Mouse (Mus musculus) embryonic facial prominence, embryonic 13.5 days (tissue): ENCODE results near the gene Dusp19. TPM values are rescaled to one million over a fixed set of nuclear protein-coding genes. Genes with fewer than 3 reads are reported as not detected.

Experiments used
- ATAC-seq: fragments of 200-750 bp; cut with Nextera tagmentation; 2 replicates; pipeline ENCODE4 v1.8.0; 2017; ENCODE audit warnings: low read depth; ENCODE audit not compliant: insufficient number of reproducible peaks, insufficient read depth, low FRiP score, low TSS enrichment
- H3K27ac ChIP-seq: fragments of 300-500 bp; sonication (generic); 2 replicates; pipeline ENCODE4 v1.5.1; 2015; ENCODE audit warnings: moderate library complexity, mild to moderate bottlenecking, inconsistent platforms
- H3K27me3 ChIP-seq: fragments of 300-500 bp; sonication (generic); 2 replicates; pipeline ENCODE4 v1.6.1; 2015; ENCODE audit warnings: mild to moderate bottlenecking, inconsistent platforms
- H3K36me3 ChIP-seq: fragments of 300-500 bp; sonication (generic); 2 replicates; pipeline ENCODE4 v1.6.1; 2015; ENCODE audit warnings: mild to moderate bottlenecking, inconsistent platforms
- H3K4me1 ChIP-seq: fragments of 300-500 bp; sonication (generic); 2 replicates; pipeline ENCODE4 v1.6.1; 2015; ENCODE audit warnings: inconsistent platforms
- H3K4me2 ChIP-seq: fragments of 300-500 bp; sonication (generic); 2 replicates; pipeline ENCODE4 v1.6.1; 2015; ENCODE audit warnings: moderate library complexity, mild to moderate bottlenecking, inconsistent platforms
- H3K4me3 ChIP-seq: fragments of 300-500 bp; sonication (generic); 2 replicates; pipeline ENCODE4 v1.5.1; 2015; ENCODE audit warnings: mild to moderate bottlenecking, inconsistent platforms
- H3K9ac ChIP-seq: fragments of 300-500 bp; sonication (generic); 2 replicates; pipeline ENCODE4 v1.6.1; 2015; ENCODE audit warnings: mild to moderate bottlenecking, inconsistent platforms
- H3K9me3 ChIP-seq: fragments of 300-500 bp; sonication (generic); 2 replicates; pipeline ENCODE4 v1.6.1; 2016; ENCODE audit warnings: inconsistent platforms
- WGBS: fragments of 180-500 bp; shearing (Covaris S2); methylation state at CpG from one replicate; pipeline ENCODE4 v1.1.7; 2015; ENCODE audit warnings: mixed read lengths; 5-methylcytosine and 5-hydroxymethylcytosine counted together
- polyA plus RNA-seq: library from polyadenylated mRNA; unstranded; fragments of >200 nt; fragmentation: Nextera tagmentation; extraction: Ambion mirVana; gene quantifications from 2 replicates; pipeline ENCODE4 v1.2.1, GENCODE M21; 2015

The Dusp19 gene
- polyA plus RNA-seq, 1 experiment from 2014 or later, result 16.9 TPM

GRCm38 (mm10) chr2:80599850-80600249 is 17.0 kb upstream of the Dusp19 start:
- Histone ChIP-seq H3K36me3 (no peaks in the 10 kb centered on the region), H3K4me1 (no peaks in the 10 kb centered on the region), H3K9me3 (no peaks in the 10 kb centered on the region), H3K4me2 (no peak overlapping the region), H3K4me3 (no peak overlapping the region), H3K9ac (no peak overlapping the region), H3K27me3 (no peaks in the 10 kb centered on the region), H3K27ac (no peak overlapping the region)
- no peak for ATAC-seq
- 89% methylated on average over 3 of the region's 3 CpGs for WGBS

GRCm38 (mm10) chr2:80600611-80601010 is 16.2 kb upstream of the Dusp19 start:
- Histone ChIP-seq H3K4me2 (no peak overlapping the region), H3K4me1 (no peaks in the 10 kb centered on the region), H3K27ac (no peak overlapping the region), H3K36me3 (no peaks in the 10 kb centered on the region), H3K9ac (no peak overlapping the region), H3K4me3 (no peak overlapping the region), H3K9me3 (no peaks in the 10 kb centered on the region), H3K27me3 (no peaks in the 10 kb centered on the region)
- no peak for ATAC-seq

- no peak overlapping the region for H3K27ac ChIP-seq
- H3K36me3 ChIP-seq, result no peaks in the 10 kb centered on the region
- no peaks in the 10 kb centered on the region for H3K27me3 ChIP-seq
- WGBS, result 91% methylated on average over 13 of the region's 13 CpGs
- H3K4me3 ChIP-seq, result no peak overlapping the region
- no peaks in the 10 kb centered on the region for H3K9me3 ChIP-seq
- no peak overlapping the region for H3K4me2 ChIP-seq
- H3K4me1 ChIP-seq, result no peaks in the 10 kb centered on the region
- ATAC-seq, result no peak
- H3K9ac ChIP-seq, result no peak overlapping the region
Observed at GRCm38 (mm10) chr2:80602756-80603155, 14.1 kb upstream of the Dusp19 start.

GRCm38 (mm10) chr2:80603771-80604426 is 12.9 kb upstream of the Dusp19 start:
- Histone ChIP-seq H3K27me3 (no peaks in the 10 kb centered on the region), H3K4me2 (no peak overlapping the region), H3K9me3 (no peaks in the 10 kb centered on the region), H3K27ac (no peak overlapping the region), H3K9ac (no peak overlapping the region), H3K4me3 (no peak overlapping the region), H3K4me1 (no peaks in the 10 kb centered on the region), H3K36me3 (no peaks in the 10 kb centered on the region)
- no peak for ATAC-seq
- 88% methylated on average over 19 of the region's 19 CpGs for WGBS

- Histone ChIP-seq H3K4me2 (no peak overlapping the region), H3K4me3 (no peak overlapping the region), H3K4me1 (no peaks in the 10 kb centered on the region), H3K9me3 (no peaks in the 10 kb centered on the region), H3K9ac (no peak overlapping the region), H3K27ac (no peak overlapping the region), H3K27me3 (no peaks in the 10 kb centered on the region), H3K36me3 (no peaks in the 10 kb centered on the region)
- ATAC-seq, result no peak
- 29% methylated on average over 1 of the region's 1 CpGs for WGBS
Observed at GRCm38 (mm10) chr2:80612286-80612685, 4.6 kb upstream of the Dusp19 start.

- no peaks in the 10 kb centered on the region for H3K36me3 ChIP-seq
- no peak overlapping the region for H3K4me3 ChIP-seq
- ATAC-seq, result no peak
- H3K27ac ChIP-seq, result no peak overlapping the region
- H3K27me3 ChIP-seq, result no peaks in the 10 kb centered on the region
- no peak overlapping the region for H3K9ac ChIP-seq
- no peak overlapping the region for H3K4me2 ChIP-seq
- peaks cover 5% of the 10 kb centered on the region for H3K4me1 ChIP-seq
- no peaks in the 10 kb centered on the region for H3K9me3 ChIP-seq
- WGBS, result 70% methylated on average over 2 of the region's 2 CpGs
Observed at GRCm38 (mm10) chr2:80612796-80613195, 4.0 kb upstream of the Dusp19 start.

GRCm38 (mm10) chr2:80618991-80619390 is 2.1 kb downstream of the Dusp19 start:
- WGBS, result 81% methylated on average over 3 of the region's 3 CpGs
- H3K27ac ChIP-seq, result no peak overlapping the region
- H3K9me3 ChIP-seq, result no peaks in the 10 kb centered on the region
- no peak overlapping the region for H3K9ac ChIP-seq
- H3K36me3 ChIP-seq, result peaks cover 17% of the 10 kb centered on the region; the same call in 1 of the 2 replicates
- ATAC-seq, result no peak
- H3K4me2 ChIP-seq, result no peak overlapping the region
- H3K4me1 ChIP-seq, result peaks cover 8% of the 10 kb centered on the region
- H3K4me3 ChIP-seq, result no peak overlapping the region
- H3K27me3 ChIP-seq, result no peaks in the 10 kb centered on the region

GRCm38 (mm10) chr2:80621921-80622320 is 5.1 kb downstream of the Dusp19 start:
- H3K4me3 ChIP-seq, result no peak overlapping the region
- no peak overlapping the region for H3K4me2 ChIP-seq
- no peaks in the 10 kb centered on the region for H3K9me3 ChIP-seq
- H3K4me1 ChIP-seq, result peaks cover 8% of the 10 kb centered on the region
- ATAC-seq, result no peak
- H3K27ac ChIP-seq, result no peak overlapping the region
- H3K9ac ChIP-seq, result no peak overlapping the region
- WGBS, result 87% methylated on average over 3 of the region's 3 CpGs
- peaks cover 35% of the 10 kb centered on the region for H3K36me3 ChIP-seq
- no peaks in the 10 kb centered on the region for H3K27me3 ChIP-seq

- Histone ChIP-seq H3K4me1 (no peaks in the 10 kb centered on the region), H3K4me3 (no peak overlapping the region), H3K36me3 (peaks cover 42% of the 10 kb centered on the region), H3K27ac (no peak overlapping the region), H3K9me3 (no peaks in the 10 kb centered on the region), H3K27me3 (no peaks in the 10 kb centered on the region), H3K4me2 (no peak overlapping the region), H3K9ac (no peak overlapping the region)
- ATAC-seq, result no peak
- WGBS, result 97% methylated on average over 4 of the region's 4 CpGs
Observed at GRCm38 (mm10) chr2:80624523-80624922, 7.7 kb downstream of the Dusp19 start.

- H3K36me3 ChIP-seq, result peaks cover 9% of the 10 kb centered on the region; the same call in 1 of the 2 replicates
- H3K4me1 ChIP-seq, result no peaks in the 10 kb centered on the region
- ATAC-seq, result no peak
- 90% methylated on average over 13 of the region's 13 CpGs for WGBS
- H3K9ac ChIP-seq, result no peak overlapping the region
- no peak overlapping the region for H3K4me3 ChIP-seq
- no peaks in the 10 kb centered on the region for H3K27me3 ChIP-seq
- no peak overlapping the region for H3K4me2 ChIP-seq
- H3K27ac ChIP-seq, result no peak overlapping the region
- H3K9me3 ChIP-seq, result no peaks in the 10 kb centered on the region
Observed at GRCm38 (mm10) chr2:80632336-80633026, 15.6 kb downstream of the Dusp19 start.

GRCm38 (mm10) chr2:80638364-80639241 is 21.8 kb downstream of the Dusp19 start:
- H3K27ac ChIP-seq, result peak overlapping the region; percentile 60
- H3K27me3 ChIP-seq, result no peaks in the 10 kb centered on the region
- H3K4me1 ChIP-seq, result peaks cover 7% of the 10 kb centered on the region
- H3K4me2 ChIP-seq, result peak overlapping the region; percentile 65
- WGBS, result under 1% methylated on average over 45 of the region's 45 CpGs
- no peaks in the 10 kb centered on the region for H3K9me3 ChIP-seq
- peak; percentile 94 for ATAC-seq
- H3K9ac ChIP-seq, result peak overlapping the region; percentile 86
- H3K36me3 ChIP-seq, result peaks cover 8% of the 10 kb centered on the region
- peak overlapping the region; percentile 89 for H3K4me3 ChIP-seq
